Mouse (Mus musculus) hematopoietic multipotent progenitor cell, adult 10-12 weeks (in vitro differentiated cells): ENCODE measurements around the gene Olfr933. TPM values are rescaled to one million over a fixed set of nuclear protein-coding genes. Genes with fewer than 3 reads are reported as not detected.

Experiments
- polyA plus RNA-seq: library from polyadenylated mRNA; stranded (reverse); fragments of >175 nt; gene quantifications from 2 replicates; pipeline ENCODE4 v1.2.3, GENCODE M21; 2012; ENCODE audit warnings: low replicate concordance

Olfr933 gene
- polyA plus RNA-seq, result not detected in 2 replicates

GRCm38 (mm10) chr9:38972013-38972412 is at the start of gene Olfr933:
TSS of gene Olfr933 (plus strand) at chr9:38972313.

GRCm38 (mm10) chr9:38929509-38929908 is 42.6 kb upstream of the Olfr933 start, which contains the start of gene Olfr930:
TSS of gene Olfr930 (plus strand) at chr9:38929809.

GRCm38 (mm10) chr9:38988215-38988614 is 16.1 kb downstream of the Olfr933 start, which contains the start of gene Olfr934:
TSS of gene Olfr934 (minus strand) at chr9:38988315.

GRCm38 (mm10) chr9:38999583-38999982 is 27.5 kb downstream of the Olfr933 start, which contains the start of gene Olfr935:
TSS of gene Olfr935 (minus strand) at chr9:38999683.

GRCm38 (mm10) chr9:39023277-39023676 is 51.2 kb downstream of the Olfr933 start, which contains the start of gene Olfr146:
TSS of gene Olfr146 (minus strand) at chr9:39023377.

Other genes starting within 250 kb of the Olfr933 start
- 0.02 TPM in 1 of 2 replicates, not detected in the other for gene Olfr920, start 220.0 kb upstream of the Olfr933 start, polyA plus RNA-seq
- not detected in 2 replicates for gene Olfr921, start 199.2 kb upstream of the Olfr933 start, polyA plus RNA-seq
- not detected in 2 replicates for gene Olfr922, start 157.7 kb upstream of the Olfr933 start, polyA plus RNA-seq
- gene Olfr923, start 145.8 kb upstream of the Olfr933 start, polyA plus RNA-seq, result not detected in 2 replicates
- gene Olfr924, start 127.9 kb upstream of the Olfr933 start, polyA plus RNA-seq, result not detected in 2 replicates
- not detected in 2 replicates for gene Olfr26, start 117.3 kb upstream of the Olfr933 start, polyA plus RNA-seq
- gene Olfr926, start 95.2 kb upstream of the Olfr933 start, polyA plus RNA-seq, result not detected in 2 replicates
- not detected in 2 replicates for gene Olfr930, start 42.5 kb upstream of the Olfr933 start, polyA plus RNA-seq
- gene Olfr934, start 16.0 kb downstream of the Olfr933 start, polyA plus RNA-seq, result not detected in 2 replicates
- gene Olfr935, start 27.4 kb downstream of the Olfr933 start, polyA plus RNA-seq, result not detected in 2 replicates
- not detected in 2 replicates for gene Olfr146, start 51.1 kb downstream of the Olfr933 start, polyA plus RNA-seq
- gene Olfr937, start 92.6 kb downstream of the Olfr933 start, polyA plus RNA-seq, result not detected in 2 replicates
- gene Olfr938, start 106.6 kb downstream of the Olfr933 start, polyA plus RNA-seq, result not detected in 2 replicates
- not detected in 2 replicates for gene Olfr27, start 155.8 kb downstream of the Olfr933 start, polyA plus RNA-seq
- gene Olfr943, start 194.0 kb downstream of the Olfr933 start, polyA plus RNA-seq, result not detected in 2 replicates
- gene Olfr944, start 229.6 kb downstream of the Olfr933 start, polyA plus RNA-seq, result not detected in 2 replicates